Mouse (Mus musculus) heart, adult 2 months (tissue): ENCODE data around the gene Pax8. TPM values are rescaled to one million over a fixed set of nuclear protein-coding genes. Genes with fewer than 3 reads are reported as not detected.

Experiments
- DNase-seq, 2 experiments: peaks; one replicate each; pipeline ENCODE4 v3.0.0; 2021
- H3K27ac ChIP-seq: fragments of 200-600 bp; 2 replicates; pipeline ENCODE4 v1.8.1; 2022
- H3K27me3 ChIP-seq: fragments of 200-500 bp; 2 replicates; pipeline ENCODE4 v1.6.1; 2012; ENCODE audit warnings: mild to moderate bottlenecking, low read length, inconsistent platforms, mixed read lengths; ENCODE audit not compliant: control insufficient read depth, insufficient read depth
- H3K36me3 ChIP-seq: fragments of 200-500 bp; 2 replicates; pipeline ENCODE4 v1.6.1; 2012; ENCODE audit warnings: low read length, inconsistent platforms; ENCODE audit not compliant: control insufficient read depth, insufficient read depth
- H3K4me1 ChIP-seq: fragments of 200-500 bp; 2 replicates; pipeline ENCODE4 v1.6.1; 2011; ENCODE audit warnings: low read length; ENCODE audit not compliant: control insufficient read depth, insufficient read depth
- H3K4me3 ChIP-seq: fragments of 200-600 bp; 2 replicates; pipeline ENCODE4 v1.8.1; 2022
- H3K79me2 ChIP-seq: fragments of 200-500 bp; replicated peaks from 2 replicates; pipeline ENCODE4 v1.6.1; 2012; ENCODE audit warnings: mild to moderate bottlenecking, inconsistent platforms, low read length, moderate library complexity, mixed read lengths; ENCODE audit not compliant: control insufficient read depth, insufficient read depth
- H3K9ac ChIP-seq: fragments of 200-500 bp; 2 replicates; pipeline ENCODE4 v1.6.1; 2012; ENCODE audit warnings: low read depth, mild to moderate bottlenecking, control low read depth, inconsistent platforms, low read length, mixed read lengths
- CTCF ChIP-seq: fragments of 200-600 bp; IDR thresholded peaks from 2 replicates; pipeline ENCODE4 v1.8.1; 2022; ENCODE audit warnings: antibody characterized with exemption, mild to moderate bottlenecking, moderate library complexity
- EP300 ChIP-seq: fragments of 200-500 bp; IDR thresholded peaks from 2 replicates; pipeline ENCODE4 v1.6.1; 2011; ENCODE audit warnings: low read depth, low read length, control low read depth; ENCODE audit not compliant: insufficient read depth
- POLR2A ChIP-seq: fragments of 200-500 bp; IDR thresholded peaks from 2 replicates; pipeline ENCODE4 v1.6.1; 2011; ENCODE audit warnings: mild to moderate bottlenecking, low read depth, low read length, control low read depth; ENCODE audit not compliant: insufficient read depth
- WGBS: fragments of 180-500 bp; shearing (Covaris S2); methylation state at CpG from one replicate; pipeline ENCODE4 v1.1.7; 2018; 5-methylcytosine and 5-hydroxymethylcytosine counted together
- intact Hi-C: fragments of 180-260 bp; cut with DNase I; formaldehyde crosslinking; loops from one replicate; pipeline ENCODE4 v1.15.1; 2025
- polyA plus RNA-seq: library from polyadenylated mRNA; depleted of rRNA; stranded (reverse); fragments of >200 nt; gene quantifications from 2 replicates; pipeline ENCODE4 v1.2.3, GENCODE M21; 2012
- total RNA-seq, 2 experiments: library from RNA; stranded (reverse); gene quantifications; 2 replicates each; pipeline ENCODE4 v1.2.3; 2021

The Pax8 gene
- total and polyA plus RNA-seq, 3 experiments, result not detected

- Histone ChIP-seq H3K4me1 (no peaks in the 10 kb centered on the region), H3K36me3 (no peaks in the 10 kb centered on the region), H3K27me3 (peaks cover 10% of the 10 kb centered on the region), H3K79me2 (no peaks in the 10 kb centered on the region), H3K9ac (no peak overlapping the region), H3K27ac (no peak overlapping the region), H3K4me3 (no peak overlapping the region)
- 13% methylated on average over 1 of the region's 1 CpGs for WGBS
- intact Hi-C loops, result no loop called here
- no peak for TF ChIP-seq POLR2A
- no peak for TF ChIP-seq EP300
- TF ChIP-seq CTCF, result no peak
- DNase-seq, result no peak
Observed at GRCm38 (mm10) chr2:24479151-24479550, 3.8 kb upstream of the Pax8 start.

- TF ChIP-seq CTCF (no peak), EP300 (no peak), POLR2A (no peak)
- H3K79me2 ChIP-seq, result no peaks in the 10 kb centered on the region
- intact Hi-C loops, result no loop called here
- no peak overlapping the region for H3K9ac ChIP-seq
- no peak overlapping the region for H3K27ac ChIP-seq
- 83% methylated on average over 4 of the region's 4 CpGs for WGBS
- peaks cover 12% of the 10 kb centered on the region for H3K27me3 ChIP-seq
- no peaks in the 10 kb centered on the region for H3K4me1 ChIP-seq
- H3K4me3 ChIP-seq, result no peak overlapping the region
- H3K36me3 ChIP-seq, result no peaks in the 10 kb centered on the region
- no peak for DNase-seq
Observed at GRCm38 (mm10) chr2:24478611-24479010, 3.2 kb upstream of the Pax8 start.

- Histone ChIP-seq H3K4me1 (no peaks in the 10 kb centered on the region), H3K79me2 (no peaks in the 10 kb centered on the region), H3K4me3 (no peak overlapping the region), H3K27me3 (peaks cover 19% of the 10 kb centered on the region), H3K36me3 (no peaks in the 10 kb centered on the region), H3K9ac (no peak overlapping the region), H3K27ac (no peak overlapping the region)
- 44% methylated on average over 29 of the region's 29 CpGs for WGBS
- intact Hi-C loops, result no loop called here
- DNase-seq, result no peak
- TF ChIP-seq EP300, result no peak
- no peak for TF ChIP-seq POLR2A
- TF ChIP-seq CTCF, result no peak
Observed at GRCm38 (mm10) chr2:24474514-24475378, 653 bp downstream of the Pax8 start.

- Histone ChIP-seq H3K27ac (no peak overlapping the region), H3K9ac (no peak overlapping the region), H3K4me3 (no peak overlapping the region), H3K27me3 (peaks cover 19% of the 10 kb centered on the region), H3K36me3 (no peaks in the 10 kb centered on the region), H3K4me1 (no peaks in the 10 kb centered on the region), H3K79me2 (no peaks in the 10 kb centered on the region)
- no peak for DNase-seq
- WGBS, result 3% methylated on average over 56 of the region's 56 CpGs
- intact Hi-C loops, result no loop called here
- no peak for TF ChIP-seq POLR2A
- TF ChIP-seq EP300, result no peak
- no peak for TF ChIP-seq CTCF
Observed at GRCm38 (mm10) chr2:24473641-24474511, 1.5 kb downstream of the Pax8 start.

GRCm38 (mm10) chr2:24472677-24473076, 2.7 kb downstream of the Pax8 start:
- 22% methylated on average over 11 of the region's 11 CpGs for WGBS
- Histone ChIP-seq H3K4me3 (no peak overlapping the region), H3K27ac (no peak overlapping the region), H3K27me3 (peaks cover 19% of the 10 kb centered on the region), H3K9ac (no peak overlapping the region), H3K4me1 (no peaks in the 10 kb centered on the region; the same call in 1 of the 2 replicates), H3K36me3 (no peaks in the 10 kb centered on the region), H3K79me2 (no peaks in the 10 kb centered on the region)
- no peak for DNase-seq
- TF ChIP-seq EP300 (no peak), CTCF (no peak), POLR2A (no peak)
- intact Hi-C loops, result no loop called here
